Mouse (Mus musculus): Measurements from ENCODE around the gene Tlr7. TPM values are rescaled to one million over a fixed set of nuclear protein-coding genes. Genes with fewer than 3 reads are reported as not detected.

The Tlr7 gene
- polyA plus RNA-seq, 1 experiment from 2014 or later: 0.34 TPM

DNA sequence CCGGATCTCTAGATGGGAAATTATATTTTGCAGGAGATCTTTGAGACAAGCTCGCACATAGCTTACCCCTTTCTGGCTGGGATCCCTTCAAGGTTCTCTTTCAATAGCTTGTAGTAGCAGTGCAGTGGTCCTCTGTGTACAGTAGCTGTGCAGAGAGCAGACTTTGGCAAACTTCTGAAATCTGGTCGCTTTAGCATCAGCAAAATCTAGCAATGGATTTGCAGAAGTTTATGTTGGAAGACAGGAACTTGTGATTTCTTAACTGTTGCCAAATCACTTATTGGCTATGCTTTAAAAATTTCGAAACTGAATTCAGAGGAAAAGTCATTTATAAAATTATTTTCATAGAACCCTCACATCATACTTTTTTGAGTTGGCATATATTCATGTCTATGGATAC lies 66.3 kb downstream of the Tlr7 start, which contains the start of gene Tlr8:
Gene Tlr8, minus strand, starts transcription at position 244 of the 400 bp plus-strand sequence.
- Histone ChIP-seq H3K36me3 (no peaks in the 10 kb centered on the region), H3K4me2 (replicated peaks) (no peak within 1 kb of the TSS), H3K27ac (no peak within 1 kb of the TSS), H3K4me1 (no peaks in the 10 kb centered on the region), H3K9me3 (replicated peaks) (no peaks in the 10 kb centered on the region), H3K9ac (no peak within 1 kb of the TSS), H3K27me3 (peaks cover 16% of the 10 kb centered on the region), H3K4me3 (no peak within 1 kb of the TSS)
- WGBS: 78% methylated on average over 4 of the region's 4 CpGs
- ATAC-seq (ENCODE audit: low FRiP score): no peak

DNA sequence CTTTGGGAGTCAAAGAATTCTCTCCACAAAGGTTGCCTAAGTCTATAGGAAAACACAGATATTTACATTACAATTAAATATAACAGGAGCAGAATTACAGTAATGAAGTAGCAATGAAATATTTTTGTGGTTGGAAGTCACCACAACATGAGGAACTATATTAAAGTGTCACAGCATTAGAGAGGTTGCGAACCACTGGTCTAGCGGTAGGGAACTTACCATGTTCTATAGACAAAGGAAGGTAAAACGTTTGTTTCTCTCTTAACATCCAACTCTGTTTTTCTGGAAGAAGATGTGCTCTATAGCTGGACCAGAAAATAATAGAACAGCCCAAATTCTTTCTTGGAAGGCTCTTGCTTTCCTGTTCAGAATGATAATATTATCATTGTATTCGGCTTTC lies 66.8 kb downstream of the Tlr7 start:
- 77% methylated on average over 4 of the region's 4 CpGs for WGBS
- no peaks in the 10 kb centered on the region for H3K9me3 ChIP-seq (replicated peaks)
- no peak overlapping the region for H3K4me3 ChIP-seq
- ATAC-seq (ENCODE audit: low FRiP score): no peak
- H3K4me1 ChIP-seq: no peaks in the 10 kb centered on the region
- no peak overlapping the region for H3K9ac ChIP-seq
- peaks cover 12% of the 10 kb centered on the region for H3K27me3 ChIP-seq
- no peak overlapping the region for H3K27ac ChIP-seq
- no peak overlapping the region for H3K4me2 ChIP-seq (replicated peaks)
- no peaks in the 10 kb centered on the region for H3K36me3 ChIP-seq

Other genes with a start within 250 kb of the Tlr7 start
- 5,703 and 6,080 TPM in 2 replicates for gene Tmsb4x, start 121.2 kb downstream of the Tlr7 start, polyA plus RNA-seq (2016; fragmentation: Nextera tagmentation; extraction: Ambion mirVana)
- gene Tlr8, start 66.2 kb downstream of the Tlr7 start, polyA plus RNA-seq (2016; fragmentation: Nextera tagmentation; extraction: Ambion mirVana): 0.09 and 0.27 TPM in 2 replicates
- 12.7 and 14.6 TPM in 2 replicates for gene Prps2, start 52.2 kb upstream of the Tlr7 start, polyA plus RNA-seq (2016; fragmentation: Nextera tagmentation; extraction: Ambion mirVana)